Mouse (Mus musculus) brain, embryonic 14.5 days (tissue): ENCODE results near the gene Hist1h2af.

Experiments
- CTCF ChIP-seq: fragments of 200-500 bp; IDR thresholded peaks from 2 replicates; pipeline ENCODE4 v1.5.1; 2012; ENCODE audit warnings: inconsistent platforms, mild to moderate bottlenecking, moderate library complexity, borderline replicate concordance; ENCODE audit not compliant: insufficient read depth, insufficient read length; ENCODE audit errors: extremely low read depth
- POLR2A ChIP-seq: fragments of 200-500 bp; IDR thresholded peaks from 2 replicates; pipeline ENCODE4 v1.6.1; 2012; ENCODE audit warnings: mild to moderate bottlenecking, inconsistent platforms, borderline replicate concordance; ENCODE audit not compliant: poor library complexity, insufficient read depth, insufficient read length, severe bottlenecking; ENCODE audit errors: extremely low read depth

- TF ChIP-seq CTCF = no peak
- TF ChIP-seq POLR2A = no peak
These were observed 38.7 kb downstream of the Hist1h2af start for GRCm38 (mm10) chr13:23572218-23573033.
